Mouse (Mus musculus): ENCODE results near the gene Rbm4b. TPM values are rescaled to one million over a fixed set of nuclear protein-coding genes. Genes with fewer than 3 reads are reported as not detected.

Gene Rbm4b
- 218 and 233 TPM in 2 replicates for polyA plus RNA-seq (2012; rRNA removed)

DNA sequence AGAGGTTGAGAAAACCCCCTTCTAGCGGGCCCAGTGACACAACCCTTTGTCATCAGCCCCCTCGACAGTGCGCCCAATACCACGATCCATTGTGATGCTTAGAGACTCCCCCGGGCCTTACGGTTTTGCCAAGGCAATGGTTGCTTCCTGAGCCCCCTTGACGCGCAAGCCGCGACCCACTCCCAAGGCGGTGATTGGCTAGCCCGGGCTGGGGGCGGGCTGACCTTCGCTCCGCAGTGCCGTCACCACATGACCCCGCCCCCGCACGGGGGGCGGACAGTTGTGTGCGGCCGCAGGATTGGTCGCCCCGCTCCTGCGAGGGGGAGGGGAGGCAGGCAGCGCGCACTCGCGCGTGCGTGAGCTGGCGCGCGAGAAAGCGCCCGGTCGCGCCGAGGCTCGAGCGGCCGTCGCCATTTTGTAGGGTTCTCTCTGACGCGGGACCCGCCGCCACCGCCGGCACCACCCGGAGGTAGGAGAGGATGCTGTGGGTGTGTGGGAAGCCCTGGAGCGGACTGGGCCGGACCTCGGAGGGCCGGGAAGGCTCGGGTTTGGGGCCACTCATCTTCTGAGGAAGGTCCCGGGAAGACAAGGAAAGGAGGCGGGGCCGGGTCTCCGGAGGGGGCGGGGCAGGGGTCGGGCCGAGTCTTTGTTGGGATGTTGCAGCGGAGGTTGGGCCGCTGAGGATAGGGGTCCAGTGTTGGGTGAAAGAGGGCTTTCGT, at the start of gene Rbm4b:
TSS of gene Rbm4b (plus strand) at position 305 of the 719 bp plus-strand sequence.
- H3K4me1 ChIP-seq (ENCODE audit: control insufficient read depth, insufficient read depth, low read length) = no peaks in the 10 kb centered on the region; the same call in 1 of the 2 replicates
- peaks cover 5% of the 10 kb centered on the region for H3K36me3 ChIP-seq (ENCODE audit: control insufficient read depth, insufficient read depth, low read length)

DNA sequence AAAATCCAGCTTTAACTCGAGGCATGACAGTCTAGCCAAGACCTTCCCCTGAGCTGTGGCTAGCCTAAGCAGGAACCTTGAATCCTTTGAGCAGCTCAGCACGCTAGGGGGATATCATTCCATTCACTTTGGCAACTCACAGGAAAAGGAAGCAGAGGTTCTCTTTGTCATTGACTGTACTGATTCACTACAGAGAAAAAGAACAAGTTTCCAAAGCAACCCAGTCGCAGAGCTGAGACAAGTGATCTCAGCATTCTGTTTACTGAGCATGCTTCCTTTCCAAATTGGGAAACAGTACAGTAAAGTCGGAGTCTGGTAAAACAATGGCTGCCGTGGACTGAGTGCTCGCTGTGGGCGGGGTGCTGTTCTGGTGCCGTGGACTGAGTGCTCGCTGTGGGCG, 47.5 kb upstream of the Rbm4b start:
- Histone ChIP-seq H3K27me3 (ENCODE audit: control insufficient read depth, insufficient read depth, low read length) (no peaks in the 10 kb centered on the region), H3K4me3 (ENCODE audit: control insufficient read depth, low read depth, low read length) (peak overlapping the region; percentile 18; the same call in 1 of the 2 replicates)

More for the DNA sequence above, at the start of gene Rbm4b:
- peak within 1 kb of the TSS; percentile 92 for H3K4me3 ChIP-seq (ENCODE audit: control insufficient read depth, low read depth, low read length)
- peak within 1 kb of the TSS; percentile 96 for H3K27ac ChIP-seq (ENCODE audit: control insufficient read depth, insufficient read depth, low read depth, low read length)
- no peaks in the 10 kb centered on the region for H3K27me3 ChIP-seq (ENCODE audit: control insufficient read depth, insufficient read depth, low read length)
- TF ChIP-seq POLR2A (IDR thresholded peaks at IDR 0.05; ENCODE audit: control insufficient read depth, low read depth, low read length) (peak; percentile 95), CTCF (IDR thresholded peaks at IDR 0.05; ENCODE audit: control insufficient read depth, insufficient read depth, insufficient replicate concordance, low read depth, low read length) (no peak)

DNA sequence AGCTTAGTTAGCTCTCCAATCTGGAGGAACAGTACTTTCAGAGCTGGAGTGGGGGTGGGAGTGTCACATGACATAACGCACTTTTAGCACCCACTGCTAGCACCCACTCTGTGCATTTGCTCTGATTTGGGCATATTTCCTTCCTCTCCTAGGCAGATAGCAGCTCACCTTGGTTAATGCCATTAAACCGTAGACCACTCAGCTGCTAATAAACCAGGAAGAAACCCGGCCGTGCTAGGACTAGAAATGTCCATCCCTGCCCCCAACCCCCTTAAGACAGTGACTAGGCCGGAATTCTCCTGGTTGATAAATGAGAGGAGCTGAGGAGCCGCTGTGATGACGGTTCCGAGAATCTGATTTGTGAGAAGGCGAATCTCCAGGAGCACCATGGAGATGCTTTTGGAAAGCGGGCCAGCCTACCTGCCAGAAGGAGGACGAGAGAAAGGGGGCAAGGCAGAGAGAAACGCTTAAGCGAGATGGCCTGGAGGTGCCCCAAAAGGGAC, 45.1 kb upstream of the Rbm4b start, which contains the start of gene Sptbn2:
TSS of gene Sptbn2 (plus strand) at position 70 of the 503 bp plus-strand sequence.
- Histone ChIP-seq H3K36me3 (ENCODE audit: control insufficient read depth, insufficient read depth, low read length) (no peaks in the 10 kb centered on the region), H3K4me3 (ENCODE audit: control insufficient read depth, low read depth, low read length) (peak within 1 kb of the TSS; percentile 87), H3K27me3 (ENCODE audit: control insufficient read depth, insufficient read depth, low read length) (no peaks in the 10 kb centered on the region), H3K27ac (ENCODE audit: control insufficient read depth, insufficient read depth, low read depth, low read length) (peak within 1 kb of the TSS; percentile 10), H3K4me1 (ENCODE audit: control insufficient read depth, insufficient read depth, low read length) (peaks cover 12% of the 10 kb centered on the region)
- TF ChIP-seq POLR2A (IDR thresholded peaks at IDR 0.05; ENCODE audit: control insufficient read depth, low read depth, low read length) (no peak), CTCF (IDR thresholded peaks at IDR 0.05; ENCODE audit: control insufficient read depth, insufficient read depth, insufficient replicate concordance, low read depth, low read length) (no peak)

More for the DNA sequence above, 47.5 kb upstream of the Rbm4b start:
- TF ChIP-seq POLR2A (IDR thresholded peaks at IDR 0.05; ENCODE audit: control insufficient read depth, low read depth, low read length) (no peak), CTCF (IDR thresholded peaks at IDR 0.05; ENCODE audit: control insufficient read depth, insufficient read depth, insufficient replicate concordance, low read depth, low read length) (no peak)
- Histone ChIP-seq H3K27ac (ENCODE audit: control insufficient read depth, insufficient read depth, low read depth, low read length) (no peak overlapping the region), H3K36me3 (ENCODE audit: control insufficient read depth, insufficient read depth, low read length) (no peaks in the 10 kb centered on the region), H3K4me1 (ENCODE audit: control insufficient read depth, insufficient read depth, low read length) (peaks cover 12% of the 10 kb centered on the region)

DNA sequence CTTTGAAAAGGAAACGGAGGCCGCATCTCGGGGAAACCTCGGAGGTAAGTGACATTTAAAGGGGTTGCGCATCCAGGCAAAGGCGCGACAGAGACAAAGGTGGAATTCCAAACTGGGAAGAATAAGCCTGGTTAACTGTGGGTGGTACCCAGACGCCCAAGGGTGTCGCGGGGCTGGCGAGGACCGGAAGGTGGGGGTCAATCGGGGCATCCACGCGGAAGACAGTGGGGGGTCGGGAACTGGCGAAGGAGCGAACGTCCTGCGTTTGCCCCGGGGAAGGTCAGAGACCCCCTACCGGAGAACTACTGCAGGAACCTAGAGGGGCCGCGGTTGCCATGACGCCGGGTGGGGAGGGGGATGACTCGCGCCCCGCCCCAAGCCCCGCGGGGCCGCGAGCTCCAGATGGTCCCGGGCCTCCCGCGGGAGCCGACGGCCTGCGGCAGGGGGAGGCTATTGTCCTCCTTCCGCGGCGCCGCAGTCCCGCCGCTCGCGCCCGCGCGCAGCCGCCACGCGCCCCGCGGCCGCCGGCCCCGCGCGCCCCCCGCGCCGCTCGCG, 44.6 kb upstream of the Rbm4b start:
- peak overlapping the region; percentile 10 for H3K27ac ChIP-seq (ENCODE audit: control insufficient read depth, insufficient read depth, low read depth, low read length)
- H3K4me1 ChIP-seq (ENCODE audit: control insufficient read depth, insufficient read depth, low read length) = peaks cover 12% of the 10 kb centered on the region
- H3K27me3 ChIP-seq (ENCODE audit: control insufficient read depth, insufficient read depth, low read length) = no peaks in the 10 kb centered on the region
- TF ChIP-seq CTCF (IDR thresholded peaks at IDR 0.05; ENCODE audit: control insufficient read depth, insufficient read depth, insufficient replicate concordance, low read depth, low read length) (no peak), POLR2A (IDR thresholded peaks at IDR 0.05; ENCODE audit: control insufficient read depth, low read depth, low read length) (no peak)
- peak overlapping the region; percentile 87 for H3K4me3 ChIP-seq (ENCODE audit: control insufficient read depth, low read depth, low read length)
- H3K36me3 ChIP-seq (ENCODE audit: control insufficient read depth, insufficient read depth, low read length) = no peaks in the 10 kb centered on the region

DNA sequence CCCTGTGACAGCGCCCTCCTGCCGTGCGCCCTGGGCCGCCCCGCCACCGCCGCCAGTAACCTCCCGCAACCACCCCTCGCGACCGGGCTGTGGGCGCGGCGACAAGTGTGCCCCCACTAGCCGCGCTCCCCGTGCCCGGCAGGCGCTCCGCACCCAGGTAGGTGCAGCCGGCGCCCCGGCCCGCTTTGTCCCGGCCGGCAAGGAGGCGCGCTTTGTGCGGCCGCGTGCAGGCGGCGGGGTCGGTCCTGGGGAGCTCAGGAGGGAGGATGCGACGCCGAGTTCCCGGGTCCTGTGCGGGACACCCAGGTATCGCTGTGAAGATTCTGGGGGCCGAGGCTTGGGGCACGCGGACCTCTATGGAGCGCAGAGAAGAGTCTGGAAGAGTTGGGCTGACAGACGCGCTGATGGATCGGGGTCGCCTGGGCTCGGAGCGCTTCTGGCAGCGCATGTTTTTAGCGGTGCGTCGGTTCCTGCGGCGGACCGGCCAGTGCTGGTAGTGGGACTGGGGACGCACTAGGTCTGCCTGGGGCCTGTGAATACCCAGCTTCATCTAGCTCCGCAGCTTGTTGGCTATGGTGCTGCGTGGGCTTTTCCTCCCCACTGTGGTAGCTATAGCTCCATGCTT, 44.0 kb upstream of the Rbm4b start:
- peaks cover 12% of the 10 kb centered on the region for H3K4me1 ChIP-seq (ENCODE audit: control insufficient read depth, insufficient read depth, low read length)
- no peak for TF ChIP-seq CTCF (IDR thresholded peaks at IDR 0.05; ENCODE audit: control insufficient read depth, insufficient read depth, insufficient replicate concordance, low read depth, low read length)
- H3K4me3 ChIP-seq (ENCODE audit: control insufficient read depth, low read depth, low read length) = peak overlapping the region; percentile 87
- H3K27ac ChIP-seq (ENCODE audit: control insufficient read depth, insufficient read depth, low read depth, low read length) = peak overlapping the region; percentile 20; the same call in 1 of the 2 replicates
- no peaks in the 10 kb centered on the region for H3K27me3 ChIP-seq (ENCODE audit: control insufficient read depth, insufficient read depth, low read length)
- H3K36me3 ChIP-seq (ENCODE audit: control insufficient read depth, insufficient read depth, low read length) = no peaks in the 10 kb centered on the region

DNA sequence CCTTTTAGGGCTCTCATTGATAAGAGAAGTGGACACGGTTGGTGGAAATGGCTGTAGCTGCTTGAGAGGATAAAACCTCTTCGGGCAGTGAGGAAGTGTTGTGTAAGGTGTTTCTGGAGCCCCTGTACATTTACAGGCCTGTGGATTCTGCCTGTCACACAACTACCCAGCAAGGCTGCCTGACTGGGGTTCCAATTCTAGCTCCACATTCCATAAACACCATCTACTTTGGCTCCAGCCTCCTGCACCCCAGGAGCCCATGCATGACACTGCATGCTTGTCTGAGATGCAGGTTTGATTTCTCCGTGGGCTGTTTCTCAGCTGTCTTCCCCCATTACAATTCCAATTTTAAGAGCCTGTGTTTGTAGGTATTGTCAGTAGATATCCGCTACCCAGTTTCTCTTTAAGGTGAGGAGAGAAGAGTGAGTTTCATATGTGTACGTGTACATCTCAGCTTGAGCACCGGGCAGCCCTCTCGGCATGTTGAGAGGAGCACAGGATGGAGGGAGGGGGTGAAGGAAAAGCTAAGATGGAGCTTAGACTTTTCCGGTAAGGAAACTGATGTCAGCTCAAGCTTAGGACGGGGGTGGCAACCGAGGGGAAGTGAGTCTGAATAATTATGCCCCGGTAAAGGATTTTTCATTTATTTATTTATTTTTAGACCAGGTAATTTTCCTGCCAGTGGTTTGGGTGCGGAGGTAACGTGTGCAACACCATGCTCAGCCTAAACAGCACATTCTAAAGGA, 43.3 kb upstream of the Rbm4b start:
- Histone ChIP-seq H3K36me3 (ENCODE audit: control insufficient read depth, insufficient read depth, low read length) (no peaks in the 10 kb centered on the region), H3K4me3 (ENCODE audit: control insufficient read depth, low read depth, low read length) (peak overlapping the region; percentile 87; the same call in 1 of the 2 replicates), H3K27me3 (ENCODE audit: control insufficient read depth, insufficient read depth, low read length) (no peaks in the 10 kb centered on the region), H3K27ac (ENCODE audit: control insufficient read depth, insufficient read depth, low read depth, low read length) (no peak overlapping the region), H3K4me1 (ENCODE audit: control insufficient read depth, insufficient read depth, low read length) (peaks cover 12% of the 10 kb centered on the region)
- TF ChIP-seq POLR2A (IDR thresholded peaks at IDR 0.05; ENCODE audit: control insufficient read depth, low read depth, low read length) = no peak
- no peak for TF ChIP-seq CTCF (IDR thresholded peaks at IDR 0.05; ENCODE audit: control insufficient read depth, insufficient read depth, insufficient replicate concordance, low read depth, low read length)
